Mouse (Mus musculus): ENCODE results near the gene Ddt. TPM values are rescaled to one million over a fixed set of nuclear protein-coding genes. Genes with fewer than 3 reads are reported as not detected.
"Not testable (repeated sequence)": the region's sequence is repeated elsewhere in the genome, so short reads cannot be mapped to it uniquely, and the experiment has no call there.

Ddt gene
- polyA plus RNA-seq, 1 experiment from 2014 or later = 69.0 TPM

- ATAC-seq (ENCODE audit: low read depth) = no peak
- Histone ChIP-seq H3K9ac (ENCODE audit: low read length) (no peak overlapping the region), H3K27me3 (ENCODE audit: control insufficient read depth, insufficient read depth, low read depth, low read length) (no peaks in the 10 kb centered on the region), H3K27ac (ENCODE audit: low read length) (no peak overlapping the region), H3K4me1 (replicated peaks; ENCODE audit: control insufficient read depth, insufficient read depth, low read length) (peaks cover 9% of the 10 kb centered on the region), H3K4me2 (ENCODE audit: low read depth, low read length) (no peak overlapping the region), H3K36me3 (ENCODE audit: control insufficient read depth, insufficient read depth, low read length) (no peaks in the 10 kb centered on the region), H3K9me3 (ENCODE audit: control insufficient read depth, low read length) (no peaks in the 10 kb centered on the region), H3K4me3 (ENCODE audit: low read length) (no peak overlapping the region)
- 70% methylated on average over 2 of the region's 2 CpGs for WGBS
These were observed 4.7 kb upstream of the Ddt start for GRCm38 (mm10) chr10:75777885-75778284.

GRCm38 (mm10) chr10:75776562-75776961 is 3.3 kb upstream of the Ddt start:
- H3K36me3 ChIP-seq (ENCODE audit: control insufficient read depth, insufficient read depth, low read length) = no peaks in the 10 kb centered on the region
- no peak overlapping the region for H3K4me3 ChIP-seq (ENCODE audit: low read length)
- no peak for ATAC-seq (ENCODE audit: low read depth)
- WGBS = 81% methylated on average over 6 of the region's 6 CpGs
- H3K4me2 ChIP-seq (ENCODE audit: low read depth, low read length) = no peak overlapping the region
- no peaks in the 10 kb centered on the region for H3K9me3 ChIP-seq (ENCODE audit: control insufficient read depth, low read length)
- H3K27ac ChIP-seq (ENCODE audit: low read length) = no peak overlapping the region
- no peaks in the 10 kb centered on the region for H3K27me3 ChIP-seq (ENCODE audit: control insufficient read depth, insufficient read depth, low read depth, low read length)
- no peak overlapping the region for H3K9ac ChIP-seq (ENCODE audit: low read length)
- H3K4me1 ChIP-seq (replicated peaks; ENCODE audit: control insufficient read depth, insufficient read depth, low read length) = peaks cover 14% of the 10 kb centered on the region

- Histone ChIP-seq H3K9me3 (ENCODE audit: control insufficient read depth, low read length) (no peaks in the 10 kb centered on the region), H3K4me2 (ENCODE audit: low read depth, low read length) (no peak overlapping the region), H3K4me1 (replicated peaks; ENCODE audit: control insufficient read depth, insufficient read depth, low read length) (peaks cover 9% of the 10 kb centered on the region; the same call in 1 of the 2 replicates), H3K4me3 (ENCODE audit: low read length) (no peak overlapping the region), H3K27ac (ENCODE audit: low read length) (no peak overlapping the region), H3K36me3 (ENCODE audit: control insufficient read depth, insufficient read depth, low read length) (no peaks in the 10 kb centered on the region), H3K27me3 (ENCODE audit: control insufficient read depth, insufficient read depth, low read depth, low read length) (no peaks in the 10 kb centered on the region), H3K9ac (ENCODE audit: low read length) (no peak overlapping the region)
- 88% methylated on average over 9 of the region's 9 CpGs for WGBS
- ATAC-seq (ENCODE audit: low read depth) = no peak
These were observed 1.4 kb upstream of the Ddt start for GRCm38 (mm10) chr10:75774587-75774986.

GRCm38 (mm10) chr10:75774102-75774501 is 888 bp upstream of the Ddt start:
- no peak for ATAC-seq (ENCODE audit: low read depth)
- Histone ChIP-seq H3K4me1 (replicated peaks; ENCODE audit: control insufficient read depth, insufficient read depth, low read length) (peaks cover 9% of the 10 kb centered on the region; the same call in 1 of the 2 replicates), H3K9ac (ENCODE audit: low read length) (no peak overlapping the region), H3K27ac (ENCODE audit: low read length) (no peak overlapping the region), H3K4me2 (ENCODE audit: low read depth, low read length) (no peak overlapping the region), H3K36me3 (ENCODE audit: control insufficient read depth, insufficient read depth, low read length) (no peaks in the 10 kb centered on the region), H3K4me3 (ENCODE audit: low read length) (no peak overlapping the region), H3K27me3 (ENCODE audit: control insufficient read depth, insufficient read depth, low read depth, low read length) (no peaks in the 10 kb centered on the region), H3K9me3 (ENCODE audit: control insufficient read depth, low read length) (no peaks in the 10 kb centered on the region)
- 84% methylated on average over 5 of the region's 5 CpGs for WGBS

GRCm38 (mm10) chr10:75767756-75768155 is 5.5 kb downstream of the Ddt start:
- H3K27me3 ChIP-seq (ENCODE audit: control insufficient read depth, insufficient read depth, low read depth, low read length); H3K36me3 ChIP-seq (ENCODE audit: control insufficient read depth, insufficient read depth, low read length); H3K9ac ChIP-seq (ENCODE audit: low read length); H3K4me3 ChIP-seq (ENCODE audit: low read length); H3K4me2 ChIP-seq (ENCODE audit: low read depth, low read length); H3K9me3 ChIP-seq (ENCODE audit: control insufficient read depth, low read length); H3K27ac ChIP-seq (ENCODE audit: low read length); H3K4me1 ChIP-seq (replicated peaks; ENCODE audit: control insufficient read depth, insufficient read depth, low read length); ATAC-seq (ENCODE audit: low read depth): not testable (repeated sequence)
- 18% methylated on average over 5 of the region's 5 CpGs for WGBS

GRCm38 (mm10) chr10:75766856-75767255 is 6.4 kb downstream of the Ddt start:
- H3K9me3 ChIP-seq (ENCODE audit: control insufficient read depth, low read length) = no peaks in the 10 kb centered on the region
- H3K4me3 ChIP-seq (ENCODE audit: low read length) = no peak overlapping the region
- H3K9ac ChIP-seq (ENCODE audit: low read length) = no peak overlapping the region
- no peaks in the 10 kb centered on the region for H3K36me3 ChIP-seq (ENCODE audit: control insufficient read depth, insufficient read depth, low read length)
- no peak for ATAC-seq (ENCODE audit: low read depth)
- no peaks in the 10 kb centered on the region for H3K27me3 ChIP-seq (ENCODE audit: control insufficient read depth, insufficient read depth, low read depth, low read length)
- H3K4me1 ChIP-seq (replicated peaks; ENCODE audit: control insufficient read depth, insufficient read depth, low read length) = no peaks in the 10 kb centered on the region
- no peak overlapping the region for H3K27ac ChIP-seq (ENCODE audit: low read length)
- no peak overlapping the region for H3K4me2 ChIP-seq (ENCODE audit: low read depth, low read length)
- 82% methylated on average over 6 of the region's 6 CpGs for WGBS

GRCm38 (mm10) chr10:75764519-75765473 is 8.4 kb downstream of the Ddt start:
- Histone ChIP-seq H3K4me3 (ENCODE audit: low read length) (peak overlapping the region; percentile 97), H3K27ac (ENCODE audit: low read length) (peak overlapping the region; percentile 49), H3K36me3 (ENCODE audit: control insufficient read depth, insufficient read depth, low read length) (peaks cover 7% of the 10 kb centered on the region; the same call in 1 of the 2 replicates), H3K9me3 (ENCODE audit: control insufficient read depth, low read length) (no peaks in the 10 kb centered on the region), H3K27me3 (ENCODE audit: control insufficient read depth, insufficient read depth, low read depth, low read length) (no peaks in the 10 kb centered on the region), H3K4me2 (ENCODE audit: low read depth, low read length) (peak overlapping the region; percentile 61), H3K4me1 (replicated peaks; ENCODE audit: control insufficient read depth, insufficient read depth, low read length) (no peaks in the 10 kb centered on the region), H3K9ac (ENCODE audit: low read length) (peak overlapping the region; percentile 85)
- WGBS = under 1% methylated on average over 27 of the region's 27 CpGs
- peak; percentile 43 for ATAC-seq (ENCODE audit: low read depth)

GRCm38 (mm10) chr10:75763682-75764518 is 9.3 kb downstream of the Ddt start, which contains the start of gene Cabin1:
Gene Cabin1, minus strand, starts transcription at chr10:75764341.
- WGBS = under 1% methylated on average over 55 of the region's 61 CpGs
- H3K9me3 ChIP-seq (ENCODE audit: control insufficient read depth, low read length) = no peaks in the 10 kb centered on the region

GRCm38 (mm10) chr10:75762413-75762812 is 10.8 kb downstream of the Ddt start:
- H3K9ac ChIP-seq (ENCODE audit: low read length) = no peak overlapping the region
- H3K9me3 ChIP-seq (ENCODE audit: control insufficient read depth, low read length) = no peaks in the 10 kb centered on the region
- H3K27ac ChIP-seq (ENCODE audit: low read length) = no peak overlapping the region
- H3K4me1 ChIP-seq (replicated peaks; ENCODE audit: control insufficient read depth, insufficient read depth, low read length) = no peaks in the 10 kb centered on the region
- H3K4me2 ChIP-seq (ENCODE audit: low read depth, low read length) = no peak overlapping the region
- H3K4me3 ChIP-seq (ENCODE audit: low read length) = no peak overlapping the region
- no peak for ATAC-seq (ENCODE audit: low read depth)
- no peaks in the 10 kb centered on the region for H3K27me3 ChIP-seq (ENCODE audit: control insufficient read depth, insufficient read depth, low read depth, low read length)
- WGBS = 87% methylated on average over 3 of the region's 3 CpGs
- H3K36me3 ChIP-seq (ENCODE audit: control insufficient read depth, insufficient read depth, low read length) = peaks cover 10% of the 10 kb centered on the region; the same call in 1 of the 2 replicates

More at GRCm38 (mm10) chr10:75763682-75764518, 9.3 kb downstream of the Ddt start, which contains the start of gene Cabin1:
- Histone ChIP-seq H3K9ac (ENCODE audit: low read length) (peak within 1 kb of the TSS; percentile 85), H3K4me1 (replicated peaks; ENCODE audit: control insufficient read depth, insufficient read depth, low read length) (no peaks in the 10 kb centered on the region), H3K4me3 (ENCODE audit: low read length) (peak within 1 kb of the TSS; percentile 97), H3K36me3 (ENCODE audit: control insufficient read depth, insufficient read depth, low read length) (peaks cover 7% of the 10 kb centered on the region; the same call in 1 of the 2 replicates), H3K27ac (ENCODE audit: low read length) (peak within 1 kb of the TSS; percentile 52), H3K27me3 (ENCODE audit: control insufficient read depth, insufficient read depth, low read depth, low read length) (no peaks in the 10 kb centered on the region), H3K4me2 (ENCODE audit: low read depth, low read length) (peak within 1 kb of the TSS; percentile 89)
- peak; percentile 98 for ATAC-seq (ENCODE audit: low read depth)

Data from lung, embryonic 16.5 days (tissue).